In genomic region chr5:38196821-38197481, GRCm38 (mm10) we compare ENCODE assay signal across 10 mouse cellular contexts. TPM values are rescaled to one million over a fixed set of nuclear protein-coding genes. Genes with fewer than 3 reads are reported as not detected.
DNase-seq lines count a peak whose midpoint lies in the region; ATAC-seq lines count a peak whose summit lies in the region.
"Had no signal": no experiment of that assay in that cellular context is flagged by ENCODE, and none has a peak within 500 bp of the region (broad histone marks: within the 10 kb centered on the region; RNA-seq: fewer than 3 reads in every experiment).

No protein-coding gene starts in this region.

- DNase-seq in adrenal gland, adult 2 months, result peak; percentile 60
- DNase-seq in adrenal gland, adult 18-20 months (ENCODE audit: low spot score in 2 of 2), result no peak
- DNase-seq in hindbrain, embryonic 10.5 days (ENCODE audit: low spot score), result no peak
- peak; percentile 28 for DNase-seq in adrenal gland, postnatal 25 days
- DNase-seq in kidney, postnatal 36 days, result no peak
- DNase-seq in left cerebral cortex, postnatal 14 days (ENCODE audit: low spot score in 2 of 2), result no peak

- WGBS in hindbrain, embryonic 15.5 days, result 84% methylated on average over 5 of the region's 5 CpGs
- WGBS in hindbrain, embryonic 10.5 days, result 74% methylated on average over 5 of the region's 5 CpGs
- WGBS in midbrain, embryonic 15.5 days, result 73% methylated on average over 5 of the region's 5 CpGs

- H3K27ac ChIP-seq in hindbrain, embryonic 15.5 days (replicated peaks), result no peak overlapping the region
- H3K27ac ChIP-seq in hindbrain, embryonic 10.5 days, result no peak overlapping the region
- no peak overlapping the region for H3K27ac ChIP-seq in midbrain, embryonic 15.5 days
- H3K27ac ChIP-seq: embryonic facial prominence, embryonic 15.5 days had no signal

- H3K9ac ChIP-seq in hindbrain, embryonic 15.5 days, result no peak overlapping the region
- no peak overlapping the region for H3K9ac ChIP-seq in midbrain, embryonic 15.5 days
- H3K9ac ChIP-seq: embryonic facial prominence, embryonic 15.5 days; liver, postnatal 0 days had no signal

- ATAC-seq in hindbrain, embryonic 15.5 days (ENCODE audit: low FRiP score, low read depth), result peak; percentile 43
- ATAC-seq in midbrain, embryonic 15.5 days (replicated peaks), result peak; percentile 10; the same call in 1 of the 2 replicates
- ATAC-seq: liver, postnatal 0 days had no signal

- H3K36me3 ChIP-seq in hindbrain, embryonic 15.5 days, result peaks cover 19% of the 10 kb centered on the region
- H3K36me3 ChIP-seq in hindbrain, embryonic 10.5 days, result peaks cover 31% of the 10 kb centered on the region
- H3K36me3 ChIP-seq in midbrain, embryonic 15.5 days (replicated peaks), result peaks cover 25% of the 10 kb centered on the region

- no peak overlapping the region for H3K4me3 ChIP-seq in hindbrain, embryonic 15.5 days
- no peak overlapping the region for H3K4me3 ChIP-seq in hindbrain, embryonic 10.5 days
- no peak overlapping the region for H3K4me3 ChIP-seq in midbrain, embryonic 15.5 days
- H3K4me3 ChIP-seq: embryonic facial prominence, embryonic 15.5 days had no signal

- no peaks in the 10 kb centered on the region for H3K4me1 ChIP-seq in hindbrain, embryonic 15.5 days (replicated peaks)
- H3K4me1 ChIP-seq in hindbrain, embryonic 10.5 days (replicated peaks), result peaks cover 7% of the 10 kb centered on the region; the same call in 1 of the 2 replicates
- H3K4me1 ChIP-seq in midbrain, embryonic 15.5 days, result peaks cover 10% of the 10 kb centered on the region
- H3K4me1 ChIP-seq: embryonic facial prominence, embryonic 15.5 days had no signal

- no peak overlapping the region for H3K4me2 ChIP-seq in hindbrain, embryonic 15.5 days
- no peak overlapping the region for H3K4me2 ChIP-seq in midbrain, embryonic 15.5 days
- H3K4me2 ChIP-seq: embryonic facial prominence, embryonic 15.5 days had no signal

- no peaks in the 10 kb centered on the region for H3K9me3 ChIP-seq in hindbrain, embryonic 15.5 days
- H3K9me3 ChIP-seq in hindbrain, embryonic 10.5 days, result no peaks in the 10 kb centered on the region
- no peaks in the 10 kb centered on the region for H3K9me3 ChIP-seq in midbrain, embryonic 15.5 days
- H3K9me3 ChIP-seq: embryonic facial prominence, embryonic 15.5 days had no signal

- H3K27me3 ChIP-seq in hindbrain, embryonic 15.5 days, result no peaks in the 10 kb centered on the region
- no peaks in the 10 kb centered on the region for H3K27me3 ChIP-seq in hindbrain, embryonic 10.5 days (ENCODE audit: insufficient read depth, poor library complexity, severe bottlenecking)
- no peaks in the 10 kb centered on the region for H3K27me3 ChIP-seq in midbrain, embryonic 15.5 days (replicated peaks)
- H3K27me3 ChIP-seq: embryonic facial prominence, embryonic 15.5 days had no signal

- intact Hi-C loops in left cerebral cortex, postnatal 14 days (cut with DNase I), result loop anchor here (2.0 kb wide), 1 partner anchor 98 kb away; no protein-coding TSS in a partner anchor

RNA-seq across cellular contexts. Expression of gene Zbtb49, which starts 23.3 kb away (rescaled TPM):
- 1 to 10 TPM; 7.1 to 8.8 TPM for total RNA-seq in adrenal gland, adult 2 months (2021)
- polyA plus RNA-seq in adrenal gland, adult 2 months (2012; rRNA removed), result 11.1 and 11.4 TPM in 2 replicates
- 1 to 10 TPM; 7.7 to 9.4 TPM for total RNA-seq in adrenal gland, adult 18-20 months (2021)
- polyA plus RNA-seq in hindbrain, embryonic 15.5 days (2015; fragmentation: Nextera tagmentation; extraction: Ambion mirVana), result 18.1 and 20.5 TPM in 2 replicates
- 16.4 and 19.4 TPM in 2 replicates for polyA plus RNA-seq in hindbrain, embryonic 10.5 days (2016; fragmentation: Nextera tagmentation; extraction: Ambion mirVana)
- total RNA-seq in adrenal gland, postnatal 25 days (2021), result 10.8 and 12.0 TPM in 2 replicates
- 24.4 and 24.9 TPM in 2 replicates for polyA plus RNA-seq in midbrain, embryonic 15.5 days (2015; fragmentation: Nextera tagmentation; extraction: Ambion mirVana)
- total RNA-seq in left cerebral cortex, postnatal 14 days (2021), result 10 to 100 TPM; 16.2 to 18.8 TPM

RNA-seq across cellular contexts. Expression of gene Lyar, which starts 23.3 kb away (rescaled TPM):
- 10 to 100 TPM; 16.1 to 23.6 TPM for total RNA-seq in adrenal gland, adult 2 months (2021)
- 1.6 and 2.5 TPM in 2 replicates for polyA plus RNA-seq in adrenal gland, adult 2 months (2012; rRNA removed)
- 10 to 100 TPM; 17.6 to 23.4 TPM for total RNA-seq in adrenal gland, adult 18-20 months (2021)
- 40.5 and 43.1 TPM in 2 replicates for polyA plus RNA-seq in hindbrain, embryonic 15.5 days (2015; fragmentation: Nextera tagmentation; extraction: Ambion mirVana)
- 101 and 148 TPM in 2 replicates for polyA plus RNA-seq in hindbrain, embryonic 10.5 days (2016; fragmentation: Nextera tagmentation; extraction: Ambion mirVana)
- 18.0 and 20.7 TPM in 2 replicates for total RNA-seq in adrenal gland, postnatal 25 days (2021)
- polyA plus RNA-seq in midbrain, embryonic 15.5 days (2015; fragmentation: Nextera tagmentation; extraction: Ambion mirVana), result 40.5 and 40.7 TPM in 2 replicates
- total RNA-seq in left cerebral cortex, postnatal 14 days (2021), result 10 to 100 TPM; 10.3 to 11.7 TPM

RNA-seq across cellular contexts. Expression of gene Nsg1, which starts 37.2 kb away (rescaled TPM):
- total RNA-seq in adrenal gland, adult 2 months (2021), result 10 to 100 TPM; 58.0 to 89.3 TPM
- 39.1 and 41.3 TPM in 2 replicates for polyA plus RNA-seq in adrenal gland, adult 2 months (2012; rRNA removed)
- total RNA-seq in adrenal gland, adult 18-20 months (2021), result 10 to 100 TPM; 43.5 to 71.0 TPM
- polyA plus RNA-seq in hindbrain, embryonic 15.5 days (2015; fragmentation: Nextera tagmentation; extraction: Ambion mirVana), result 1,299 and 1,422 TPM in 2 replicates
- 142 and 224 TPM in 2 replicates for polyA plus RNA-seq in hindbrain, embryonic 10.5 days (2016; fragmentation: Nextera tagmentation; extraction: Ambion mirVana)
- total RNA-seq in adrenal gland, postnatal 25 days (2021), result 59.3 and 70.9 TPM in 2 replicates
- 1,489 and 1,499 TPM in 2 replicates for polyA plus RNA-seq in midbrain, embryonic 15.5 days (2015; fragmentation: Nextera tagmentation; extraction: Ambion mirVana)
- total RNA-seq in left cerebral cortex, postnatal 14 days (2021), result 100 to 1,000 TPM; 562 to 601 TPM

Comparison
In these comparisons a context has a peak if more than half of its experiments do, and no peak if none do; other contexts are left out.
1. DNase-seq: peak in adrenal gland, adult 2 months (single experiment) and adrenal gland, postnatal 25 days (single experiment); none in adrenal gland, adult 18-20 months (0 of 2), hindbrain, embryonic 10.5 days (single experiment), kidney, postnatal 36 days (0 of 2) and left cerebral cortex, postnatal 14 days (0 of 2).